In genomic region chr5:75222491-75223265, GRCm38 (mm10) we compare ENCODE assay signal across 16 mouse cellular contexts.
DNase-seq lines count a peak whose midpoint lies in the region; ATAC-seq lines count a peak whose summit lies in the region.
"Had no signal": no experiment of that assay in that cellular context is flagged by ENCODE, and none has a peak within 500 bp of the region (broad histone marks: within the 10 kb centered on the region; RNA-seq: fewer than 3 reads in every experiment).

No protein-coding gene starts in this region.

- H3K9me3 ChIP-seq in forebrain, embryonic 12.5 days: no peaks in the 10 kb centered on the region
- no peaks in the 10 kb centered on the region for H3K9me3 ChIP-seq in hindbrain, embryonic 15.5 days
- no peaks in the 10 kb centered on the region for H3K9me3 ChIP-seq in neural tube, embryonic 11.5 days (ENCODE audit: control insufficient read depth, low read length)
- H3K9me3 ChIP-seq in kidney, embryonic 16.5 days (ENCODE audit: low read length): no peaks in the 10 kb centered on the region
- H3K9me3 ChIP-seq: heart, embryonic 15.5 days; intestine, embryonic 15.5 days had no signal

- 50% methylated on average over 10 of the region's 10 CpGs for WGBS in forebrain, embryonic 12.5 days
- WGBS in hindbrain, embryonic 15.5 days: 34% methylated on average over 10 of the region's 10 CpGs
- WGBS in neural tube, embryonic 11.5 days: 44% methylated on average over 10 of the region's 10 CpGs
- 75% methylated on average over 10 of the region's 10 CpGs for WGBS in kidney, embryonic 16.5 days

- ATAC-seq in forebrain, embryonic 12.5 days (ENCODE audit: low FRiP score): peak; percentile 82
- peak; percentile 68 for ATAC-seq in hindbrain, embryonic 15.5 days (ENCODE audit: low FRiP score, low read depth)
- peak; percentile 96 for ATAC-seq in neural tube, embryonic 11.5 days (ENCODE audit: insufficient read depth, low FRiP score, low TSS enrichment)
- ATAC-seq in kidney, embryonic 16.5 days (ENCODE audit: low FRiP score, low TSS enrichment): no peak
- ATAC-seq: intestine, embryonic 15.5 days; Patski had no signal

- 0 out of 2 replicates have a peak overlapping the region, but pooled peaks have one; percentile 31 for H3K27ac ChIP-seq in forebrain, embryonic 12.5 days
- H3K27ac ChIP-seq in hindbrain, embryonic 15.5 days (replicated peaks): peak overlapping the region; percentile 14; the same call in 1 of the 2 replicates
- peak overlapping the region; percentile 21; the same call in 1 of the 2 replicates for H3K27ac ChIP-seq in neural tube, embryonic 11.5 days (ENCODE audit: low read depth, low read length)
- no peak overlapping the region for H3K27ac ChIP-seq in kidney, embryonic 16.5 days (ENCODE audit: low read length)
- H3K27ac ChIP-seq: heart, embryonic 15.5 days; intestine, embryonic 15.5 days had no signal

- peaks cover 8% of the 10 kb centered on the region; the same call in 1 of the 2 replicates for H3K27me3 ChIP-seq in forebrain, embryonic 12.5 days
- H3K27me3 ChIP-seq in hindbrain, embryonic 15.5 days: no peaks in the 10 kb centered on the region
- H3K27me3 ChIP-seq in neural tube, embryonic 11.5 days (ENCODE audit: control insufficient read depth, insufficient read depth, low read length): no peaks in the 10 kb centered on the region
- no peaks in the 10 kb centered on the region for H3K27me3 ChIP-seq in kidney, embryonic 16.5 days (ENCODE audit: insufficient read depth, low read length)
- H3K27me3 ChIP-seq: heart, embryonic 15.5 days; intestine, embryonic 15.5 days had no signal

- no peak overlapping the region for H3K4me2 ChIP-seq in forebrain, embryonic 12.5 days
- no peak overlapping the region for H3K4me2 ChIP-seq in hindbrain, embryonic 15.5 days
- H3K4me2 ChIP-seq in neural tube, embryonic 11.5 days (ENCODE audit: low read depth): no peak overlapping the region
- no peak overlapping the region for H3K4me2 ChIP-seq in kidney, embryonic 16.5 days (replicated peaks; ENCODE audit: low read depth, low read length)
- H3K4me2 ChIP-seq: heart, embryonic 15.5 days; intestine, embryonic 15.5 days had no signal

- peak; percentile 79 for DNase-seq in embryo, embryonic 11 days
- peak; percentile 86 for DNase-seq in neural tube, embryonic 11.5 days (ENCODE audit: low spot score)
- DNase-seq in thymus, postnatal 0 days (ENCODE audit: low spot score): no peak
- DNase-seq in spleen, adult 18-20 months: no peak
- no peak for DNase-seq in gastrocnemius, postnatal 4 days (ENCODE audit: low spot score in 2 of 2)
- DNase-seq: adrenal gland, adult 8-10 months; cerebellum, postnatal 36 days; gastrocnemius, postnatal 10 days; lung, postnatal 10 days had no signal

- H3K4me3 ChIP-seq in forebrain, embryonic 12.5 days (replicated peaks): no peak overlapping the region
- no peak overlapping the region for H3K4me3 ChIP-seq in hindbrain, embryonic 15.5 days
- H3K4me3 ChIP-seq in neural tube, embryonic 11.5 days (ENCODE audit: low read depth, low read length): no peak overlapping the region
- H3K4me3 ChIP-seq in kidney, embryonic 16.5 days (ENCODE audit: low read length): no peak overlapping the region
- H3K4me3 ChIP-seq: erythroblast, embryonic 14.5 days; heart, embryonic 15.5 days; intestine, embryonic 15.5 days had no signal

- no peaks in the 10 kb centered on the region for H3K36me3 ChIP-seq in forebrain, embryonic 12.5 days (replicated peaks)
- no peaks in the 10 kb centered on the region for H3K36me3 ChIP-seq in hindbrain, embryonic 15.5 days
- no peaks in the 10 kb centered on the region for H3K36me3 ChIP-seq in neural tube, embryonic 11.5 days (ENCODE audit: control insufficient read depth, insufficient read depth, low read length)
- H3K36me3 ChIP-seq in kidney, embryonic 16.5 days (ENCODE audit: insufficient read depth, low read length): no peaks in the 10 kb centered on the region
- H3K36me3 ChIP-seq: heart, embryonic 15.5 days; intestine, embryonic 15.5 days had no signal

- H3K4me1 ChIP-seq in forebrain, embryonic 12.5 days: peaks cover 24% of the 10 kb centered on the region
- peaks cover 8% of the 10 kb centered on the region for H3K4me1 ChIP-seq in hindbrain, embryonic 15.5 days (replicated peaks)
- H3K4me1 ChIP-seq in neural tube, embryonic 11.5 days (ENCODE audit: control insufficient read depth, insufficient read depth, low read length): 0 out of 2 replicates have a peak, but pooled peaks cover 3% of the 10 kb centered on the region
- H3K4me1 ChIP-seq in kidney, embryonic 16.5 days (ENCODE audit: insufficient read depth, low read length): no peaks in the 10 kb centered on the region
- H3K4me1 ChIP-seq: heart, embryonic 15.5 days; intestine, embryonic 15.5 days had no signal

- no peak overlapping the region for H3K9ac ChIP-seq in forebrain, embryonic 12.5 days
- H3K9ac ChIP-seq in hindbrain, embryonic 15.5 days: no peak overlapping the region
- no peak overlapping the region for H3K9ac ChIP-seq in neural tube, embryonic 11.5 days (ENCODE audit: low read length)
- no peak overlapping the region for H3K9ac ChIP-seq in kidney, embryonic 16.5 days (replicated peaks; ENCODE audit: low read length)
- H3K9ac ChIP-seq: heart, embryonic 15.5 days; intestine, embryonic 15.5 days had no signal

Comparison
In these comparisons a context has a peak if more than half of its experiments do, and no peak if none do; other contexts are left out.
1. DNase-seq: peak in embryo, embryonic 11 days (single experiment) and neural tube, embryonic 11.5 days (single experiment); none in thymus, postnatal 0 days (single experiment), spleen, adult 18-20 months (0 of 2) and gastrocnemius, postnatal 4 days (0 of 2).